Mouse (Mus musculus) right cerebral cortex, postnatal 14 days (tissue): ENCODE results near the gene Gtsf1l.

ENCODE experiments used
- DNase-seq: peaks from one replicate; pipeline ENCODE4 v3.0.0; 2022

Gtsf1l gene

GRCm38 (mm10) chr2:163087728-163088127 lies at the start of gene Gtsf1l:
Gene Gtsf1l (minus strand): TSS chr2:163087855.
- DNase-seq: no peak

- no peak for DNase-seq
Measured at GRCm38 (mm10) chr2:163136996-163137395, 49.3 kb upstream of the Gtsf1l start.

GRCm38 (mm10) chr2:163135931-163136330 lies 48.3 kb upstream of the Gtsf1l start:
- DNase-seq: no peak

- DNase-seq: no peak
Measured at GRCm38 (mm10) chr2:163132314-163132713, 44.7 kb upstream of the Gtsf1l start.

- no peak for DNase-seq
Measured at GRCm38 (mm10) chr2:163130837-163131236, 43.2 kb upstream of the Gtsf1l start.

- no peak for DNase-seq
Measured at GRCm38 (mm10) chr2:163123496-163123895, 35.8 kb upstream of the Gtsf1l start.

GRCm38 (mm10) chr2:163122319-163122718 lies 34.7 kb upstream of the Gtsf1l start:
- peak; percentile 34 for DNase-seq

GRCm38 (mm10) chr2:163121353-163121660 lies 33.7 kb upstream of the Gtsf1l start:
- no peak for DNase-seq

GRCm38 (mm10) chr2:163120626-163121352 lies 33.1 kb upstream of the Gtsf1l start:
- DNase-seq: no peak

GRCm38 (mm10) chr2:163111413-163112201 lies 24.0 kb upstream of the Gtsf1l start:
- no peak for DNase-seq

- DNase-seq: no peak
Measured at GRCm38 (mm10) chr2:163110706-163111105, 23.1 kb upstream of the Gtsf1l start.

GRCm38 (mm10) chr2:163108385-163108784 lies 20.7 kb upstream of the Gtsf1l start:
- DNase-seq: no peak

- no peak for DNase-seq
Measured at GRCm38 (mm10) chr2:163104086-163104770, 16.6 kb upstream of the Gtsf1l start.

GRCm38 (mm10) chr2:163102900-163103653 lies 15.4 kb upstream of the Gtsf1l start:
- DNase-seq: no peak

- DNase-seq: no peak
Measured at GRCm38 (mm10) chr2:163102216-163102615, 14.6 kb upstream of the Gtsf1l start.

- peak; percentile 64 for DNase-seq
Measured at GRCm38 (mm10) chr2:163101646-163102203, 14.1 kb upstream of the Gtsf1l start.

GRCm38 (mm10) chr2:163100551-163100950 lies 12.9 kb upstream of the Gtsf1l start:
- DNase-seq: no peak

- DNase-seq: no peak
Measured at GRCm38 (mm10) chr2:163099919-163100318, 12.3 kb upstream of the Gtsf1l start.

- DNase-seq: no peak
Measured at GRCm38 (mm10) chr2:163095784-163096183, 8.1 kb upstream of the Gtsf1l start.

- DNase-seq: no peak
Measured at GRCm38 (mm10) chr2:163094909-163095308, 7.3 kb upstream of the Gtsf1l start.

- no peak for DNase-seq
Measured at GRCm38 (mm10) chr2:163089475-163090123, 1.9 kb upstream of the Gtsf1l start.

- DNase-seq: no peak
Measured at GRCm38 (mm10) chr2:163086561-163086960, 1.1 kb downstream of the Gtsf1l start.
